Mouse (Mus musculus) C2C12 (cell line): ENCODE data around the gene Mcrip1.

Experiments used
- CTCF ChIP-seq: IDR thresholded peaks from one replicate; pipeline ENCODE4 v1.5.1; 2011; ENCODE audit not compliant: control insufficient read depth, insufficient read depth, insufficient read length
- MYOD1 ChIP-seq: IDR thresholded peaks from one replicate; pipeline ENCODE4 v1.6.1; 2011; ENCODE audit warnings: low read depth; ENCODE audit not compliant: control insufficient read depth, insufficient read length

DNA sequence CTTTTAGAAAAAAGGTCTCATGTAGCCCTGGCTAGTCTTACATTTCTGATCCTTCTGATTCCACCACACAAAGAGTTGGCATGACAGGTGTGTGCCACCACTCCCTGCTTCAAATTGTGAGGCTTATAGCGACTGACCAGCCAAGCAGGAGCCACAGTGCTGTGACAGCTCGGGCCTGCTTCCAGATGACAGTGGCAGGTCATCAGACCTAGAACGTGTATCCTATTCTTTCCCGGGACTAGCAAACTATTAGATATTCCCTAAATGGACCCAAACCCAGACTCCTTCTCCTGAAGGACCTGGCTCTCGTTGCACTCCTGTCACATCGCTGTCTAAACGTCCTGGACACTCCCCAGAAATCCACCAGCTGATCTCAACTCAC is 750 bp downstream of the Mcrip1 start:
- TF ChIP-seq CTCF: no peak
- TF ChIP-seq MYOD1: no peak
